Mouse (Mus musculus) embryo, embryonic 10.5 days (tissue): ENCODE results near the gene Slc5a10.

Experiments
- DNase-seq: peaks from one replicate; pipeline ENCODE4 v3.0.0-alpha.2; 2015; ENCODE audit warnings: low spot score

Slc5a10 gene

GRCm38 (mm10) chr11:61705581-61705980 is 15.0 kb downstream of the Slc5a10 start:
- DNase-seq, result no peak

GRCm38 (mm10) chr11:61702494-61702893 is 18.1 kb downstream of the Slc5a10 start:
- DNase-seq, result no peak

- peak; percentile 36 for DNase-seq
Measured at GRCm38 (mm10) chr11:61701696-61702095, 18.9 kb downstream of the Slc5a10 start.

- DNase-seq, result no peak
Measured at GRCm38 (mm10) chr11:61699933-61700332, 20.7 kb downstream of the Slc5a10 start.

GRCm38 (mm10) chr11:61699460-61699859 is 21.2 kb downstream of the Slc5a10 start:
- DNase-seq, result no peak

GRCm38 (mm10) chr11:61698852-61699251 is 21.8 kb downstream of the Slc5a10 start:
- DNase-seq, result no peak

- DNase-seq, result no peak
Measured at GRCm38 (mm10) chr11:61692996-61693395, 27.6 kb downstream of the Slc5a10 start.

GRCm38 (mm10) chr11:61687595-61687994 is 33.0 kb downstream of the Slc5a10 start:
- DNase-seq, result no peak

GRCm38 (mm10) chr11:61686906-61687453 is 33.6 kb downstream of the Slc5a10 start:
- DNase-seq, result no peak

- DNase-seq, result no peak
Measured at GRCm38 (mm10) chr11:61686141-61686540, 34.5 kb downstream of the Slc5a10 start.

GRCm38 (mm10) chr11:61685119-61685725 is 35.4 kb downstream of the Slc5a10 start:
- DNase-seq, result no peak

GRCm38 (mm10) chr11:61683907-61684731 is 36.5 kb downstream of the Slc5a10 start, which contains the start of gene Fam83g:
Gene Fam83g, plus strand, starts transcription at chr11:61684091.
- peak; percentile 74 for DNase-seq

- no peak for DNase-seq
Measured at GRCm38 (mm10) chr11:61679091-61679866, 41.3 kb downstream of the Slc5a10 start.

GRCm38 (mm10) chr11:61677709-61678108 is 42.9 kb downstream of the Slc5a10 start:
- DNase-seq, result no peak

- DNase-seq, result peak; percentile 49
Measured at GRCm38 (mm10) chr11:61676216-61676854, 44.3 kb downstream of the Slc5a10 start.

GRCm38 (mm10) chr11:61675332-61675731 is 45.3 kb downstream of the Slc5a10 start:
- DNase-seq, result no peak

- DNase-seq, result peak; percentile 93
Measured at GRCm38 (mm10) chr11:61674839-61675159, 45.8 kb downstream of the Slc5a10 start.

GRCm38 (mm10) chr11:61674151-61674838 is 46.3 kb downstream of the Slc5a10 start:
- DNase-seq, result no peak

- DNase-seq, result peak; percentile 45
Measured at GRCm38 (mm10) chr11:61673686-61674085, 46.9 kb downstream of the Slc5a10 start.

GRCm38 (mm10) chr11:61671781-61672383 is 48.7 kb downstream of the Slc5a10 start:
- peak; percentile 21 for DNase-seq
